Mouse (Mus musculus): Measurements from ENCODE around the gene Dpyd. TPM values are rescaled to one million over a fixed set of nuclear protein-coding genes. Genes with fewer than 3 reads are reported as not detected.

Dpyd gene
- polyA plus RNA-seq (2014; fragmentation: Nextera tagmentation; extraction: Ambion mirVana) = 3.0 and 4.6 TPM in 2 replicates

DNA sequence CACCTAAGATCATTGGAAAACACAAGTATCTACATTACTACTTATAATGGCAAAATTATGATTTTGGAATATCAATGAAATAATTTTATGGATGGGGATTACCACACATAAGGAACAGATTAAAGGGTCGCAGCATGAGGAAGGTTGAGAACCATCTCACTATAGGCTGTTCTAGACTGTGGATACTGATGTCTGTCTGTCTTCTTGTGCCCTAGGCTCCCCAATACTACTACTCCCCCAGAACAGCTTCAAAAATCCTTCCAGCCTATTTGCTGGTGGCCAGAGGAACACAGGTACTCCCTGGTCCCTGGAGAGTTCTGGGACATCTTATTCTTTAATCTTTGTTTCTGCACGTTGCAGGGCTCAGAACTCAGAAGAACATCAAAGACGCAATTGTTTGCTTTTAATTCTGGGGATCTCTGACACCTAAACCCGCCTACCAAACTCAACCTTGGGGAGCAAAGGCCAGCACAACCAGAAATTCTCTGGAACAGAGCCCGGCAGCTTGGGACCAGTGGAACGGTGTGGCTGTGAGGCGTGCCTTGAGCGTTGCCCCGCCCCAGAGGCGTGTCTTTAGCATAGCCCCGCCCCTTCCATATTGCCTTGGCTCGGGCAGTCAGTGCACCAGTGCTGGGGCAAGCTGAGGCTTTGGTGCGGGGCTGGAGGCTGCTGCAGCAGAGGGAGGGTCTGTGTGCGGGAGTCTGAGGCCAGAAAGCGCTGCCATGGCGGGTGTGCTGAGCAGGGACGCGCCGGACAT lies at the start of gene Dpyd:
Gene Dpyd, plus strand, starts transcription at position 576 of the 757 bp plus-strand sequence.
- H3K27ac ChIP-seq (ENCODE audit: low read depth, low read length) = no peak within 1 kb of the TSS
- ATAC-seq (peak; percentile 100), DNase-seq (ENCODE audit: low spot score) (peak; percentile 85)
- WGBS = 6% methylated on average over 19 of the region's 19 CpGs
- no peaks in the 10 kb centered on the region for H3K27me3 ChIP-seq (replicated peaks; ENCODE audit: control insufficient read depth, insufficient read depth, low read length)
- H3K9ac ChIP-seq (ENCODE audit: low read length) = peak within 1 kb of the TSS; percentile 57
- peak within 1 kb of the TSS; percentile 64 for H3K4me2 ChIP-seq (ENCODE audit: low read length)
- no peaks in the 10 kb centered on the region for H3K4me1 ChIP-seq (ENCODE audit: control insufficient read depth, insufficient read depth, low read length)
- H3K36me3 ChIP-seq (ENCODE audit: control insufficient read depth, insufficient read depth, low read length) = no peaks in the 10 kb centered on the region
- H3K9me3 ChIP-seq (replicated peaks; ENCODE audit: control insufficient read depth, low read length) = no peaks in the 10 kb centered on the region
- H3K4me3 ChIP-seq (ENCODE audit: low read depth, low read length) = peak within 1 kb of the TSS; percentile 44

DNA sequence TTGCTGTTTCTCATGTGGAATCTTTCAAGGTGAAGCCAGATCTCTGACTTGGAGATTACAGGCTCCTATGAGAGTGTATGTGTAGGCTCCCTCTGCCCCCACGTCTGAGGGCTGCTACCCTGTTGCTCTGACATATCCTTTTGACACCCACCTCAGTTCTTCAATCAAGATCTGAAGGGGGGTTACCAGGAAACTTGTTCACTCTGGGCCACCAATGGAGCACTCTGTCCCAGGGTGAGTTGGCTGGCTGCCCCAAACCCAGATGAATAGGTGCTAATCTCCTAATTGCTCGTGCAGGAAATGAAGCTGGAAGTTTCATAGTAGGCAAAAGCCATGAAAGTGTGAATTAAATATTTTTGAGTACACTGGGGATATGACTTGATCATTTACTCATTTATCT lies 24.3 kb upstream of the Dpyd start:
- H3K4me1 ChIP-seq (ENCODE audit: control insufficient read depth, insufficient read depth, low read length) = no peaks in the 10 kb centered on the region
- ATAC-seq (peak; percentile 37; the same call in 1 of the 2 replicates), DNase-seq (ENCODE audit: low spot score) (peak; percentile 24)
- H3K4me3 ChIP-seq (ENCODE audit: low read depth, low read length) = no peak overlapping the region
- no peaks in the 10 kb centered on the region for H3K9me3 ChIP-seq (replicated peaks; ENCODE audit: control insufficient read depth, low read length)
- H3K4me2 ChIP-seq (ENCODE audit: low read length) = no peak overlapping the region
- H3K27me3 ChIP-seq (replicated peaks; ENCODE audit: control insufficient read depth, insufficient read depth, low read length) = no peaks in the 10 kb centered on the region
- no peaks in the 10 kb centered on the region for H3K36me3 ChIP-seq (ENCODE audit: control insufficient read depth, insufficient read depth, low read length)
- H3K27ac ChIP-seq (ENCODE audit: low read depth, low read length) = no peak overlapping the region
- 1% methylated on average over 2 of the region's 2 CpGs for WGBS
- no peak overlapping the region for H3K9ac ChIP-seq (ENCODE audit: low read length)

DNA sequence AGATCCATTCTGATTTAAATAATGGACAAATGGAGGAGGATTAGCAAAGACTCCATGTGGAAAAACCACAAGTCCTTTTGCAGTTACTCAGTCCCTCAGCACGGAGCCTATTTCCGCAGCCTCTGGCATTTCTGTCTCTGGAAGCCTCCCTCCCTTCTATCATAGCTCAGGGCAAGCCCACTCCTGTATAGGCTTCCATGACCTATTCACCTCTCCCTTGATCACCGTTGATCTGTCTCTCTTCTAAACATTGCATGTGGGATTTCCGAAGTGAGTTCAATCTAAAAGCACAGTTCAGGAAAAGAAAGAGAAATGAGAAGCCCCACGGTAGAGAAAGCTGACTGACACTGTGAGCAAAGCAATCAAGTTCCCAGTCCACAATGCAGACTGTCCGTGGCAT lies 20.2 kb upstream of the Dpyd start:
- no peak overlapping the region for H3K4me2 ChIP-seq (ENCODE audit: low read length)
- no peak overlapping the region for H3K4me3 ChIP-seq (ENCODE audit: low read depth, low read length)
- H3K9me3 ChIP-seq (replicated peaks; ENCODE audit: control insufficient read depth, low read length) = no peaks in the 10 kb centered on the region
- H3K27me3 ChIP-seq (replicated peaks; ENCODE audit: control insufficient read depth, insufficient read depth, low read length) = no peaks in the 10 kb centered on the region
- WGBS = 58% methylated on average over 6 of the region's 6 CpGs
- no peak overlapping the region for H3K27ac ChIP-seq (ENCODE audit: low read depth, low read length)
- ATAC-seq (no peak; the same call in 1 of the 2 replicates), DNase-seq (ENCODE audit: low spot score) (peak; percentile 23)
- no peak overlapping the region for H3K9ac ChIP-seq (ENCODE audit: low read length)
- H3K36me3 ChIP-seq (ENCODE audit: control insufficient read depth, insufficient read depth, low read length) = no peaks in the 10 kb centered on the region
- no peaks in the 10 kb centered on the region for H3K4me1 ChIP-seq (ENCODE audit: control insufficient read depth, insufficient read depth, low read length)

- WGBS = 71% methylated on average over 4 of the region's 4 CpGs
- Histone ChIP-seq H3K4me1 (ENCODE audit: control insufficient read depth, insufficient read depth, low read length) (peaks cover 4% of the 10 kb centered on the region; the same call in 1 of the 2 replicates), H3K4me3 (ENCODE audit: low read depth, low read length) (no peak overlapping the region)
Observed at GRCm38 (mm10) chr3:118547551-118548210, 14.2 kb upstream of the Dpyd start.

GRCm38 (mm10) chr3:118557605-118558004 lies 4.3 kb upstream of the Dpyd start:
- Histone ChIP-seq H3K36me3 (ENCODE audit: control insufficient read depth, insufficient read depth, low read length) (no peaks in the 10 kb centered on the region), H3K27ac (ENCODE audit: low read depth, low read length) (no peak overlapping the region), H3K9ac (ENCODE audit: low read length) (no peak overlapping the region), H3K9me3 (replicated peaks; ENCODE audit: control insufficient read depth, low read length) (no peaks in the 10 kb centered on the region), H3K4me1 (ENCODE audit: control insufficient read depth, insufficient read depth, low read length) (no peaks in the 10 kb centered on the region), H3K27me3 (replicated peaks; ENCODE audit: control insufficient read depth, insufficient read depth, low read length) (no peaks in the 10 kb centered on the region), H3K4me2 (ENCODE audit: low read length) (no peak overlapping the region), H3K4me3 (ENCODE audit: low read depth, low read length) (no peak overlapping the region)
- no peak for ATAC-seq
- 76% methylated on average over 1 of the region's 1 CpGs for WGBS
- DNase-seq (ENCODE audit: low spot score) = no peak

More at GRCm38 (mm10) chr3:118547551-118548210, 14.2 kb upstream of the Dpyd start:
- no peaks in the 10 kb centered on the region for H3K27me3 ChIP-seq (replicated peaks; ENCODE audit: control insufficient read depth, insufficient read depth, low read length)
- ATAC-seq (no peak), DNase-seq (ENCODE audit: low spot score) (peak; percentile 30)
- no peak overlapping the region for H3K9ac ChIP-seq (ENCODE audit: low read length)
- H3K27ac ChIP-seq (ENCODE audit: low read depth, low read length) = peak overlapping the region; percentile 5; the same call in 1 of the 2 replicates
- no peaks in the 10 kb centered on the region for H3K9me3 ChIP-seq (replicated peaks; ENCODE audit: control insufficient read depth, low read length)
- H3K4me2 ChIP-seq (ENCODE audit: low read length) = no peak overlapping the region
- no peaks in the 10 kb centered on the region for H3K36me3 ChIP-seq (ENCODE audit: control insufficient read depth, insufficient read depth, low read length)

GRCm38 (mm10) chr3:118559936-118560335 lies 2.0 kb upstream of the Dpyd start:
- H3K27ac ChIP-seq (ENCODE audit: low read depth, low read length) = no peak overlapping the region
- no peaks in the 10 kb centered on the region for H3K4me1 ChIP-seq (ENCODE audit: control insufficient read depth, insufficient read depth, low read length)
- no peaks in the 10 kb centered on the region for H3K27me3 ChIP-seq (replicated peaks; ENCODE audit: control insufficient read depth, insufficient read depth, low read length)
- H3K4me2 ChIP-seq (ENCODE audit: low read length) = no peak overlapping the region
- H3K9me3 ChIP-seq (replicated peaks; ENCODE audit: control insufficient read depth, low read length) = no peaks in the 10 kb centered on the region
- no peak overlapping the region for H3K9ac ChIP-seq (ENCODE audit: low read length)
- no peak overlapping the region for H3K4me3 ChIP-seq (ENCODE audit: low read depth, low read length)
- H3K36me3 ChIP-seq (ENCODE audit: control insufficient read depth, insufficient read depth, low read length) = no peaks in the 10 kb centered on the region
- DNase-seq (ENCODE audit: low spot score) (no peak), ATAC-seq (no peak)
- WGBS = 86% methylated on average over 2 of the region's 2 CpGs

DNA sequence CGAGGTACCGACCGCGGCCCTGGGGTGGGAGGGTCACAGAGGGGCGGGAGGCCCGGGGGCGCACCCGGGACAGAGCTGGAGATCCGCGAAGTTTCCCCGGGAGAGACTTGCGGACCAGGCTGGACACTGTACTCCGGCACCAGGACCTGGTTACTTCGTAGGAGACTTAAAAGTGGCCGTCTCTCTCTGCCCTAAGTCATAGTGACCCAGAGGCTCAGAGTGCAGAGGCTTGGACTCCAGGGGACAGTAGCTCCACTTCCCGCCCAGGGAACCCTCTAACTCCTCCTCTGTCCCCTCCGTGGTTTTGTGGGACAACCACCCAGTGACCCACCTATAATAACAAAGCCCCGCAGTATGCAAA lies 362 bp downstream of the Dpyd start:
- no peaks in the 10 kb centered on the region for H3K27me3 ChIP-seq (replicated peaks; ENCODE audit: control insufficient read depth, insufficient read depth, low read length)
- no peaks in the 10 kb centered on the region for H3K4me1 ChIP-seq (ENCODE audit: control insufficient read depth, insufficient read depth, low read length)
- no peaks in the 10 kb centered on the region for H3K9me3 ChIP-seq (replicated peaks; ENCODE audit: control insufficient read depth, low read length)
- ATAC-seq (peak; percentile 58), DNase-seq (ENCODE audit: low spot score) (peak; percentile 17)
- peak overlapping the region; percentile 57 for H3K9ac ChIP-seq (ENCODE audit: low read length)
- no peaks in the 10 kb centered on the region for H3K36me3 ChIP-seq (ENCODE audit: control insufficient read depth, insufficient read depth, low read length)
- no peak overlapping the region for H3K27ac ChIP-seq (ENCODE audit: low read depth, low read length)
- H3K4me2 ChIP-seq (ENCODE audit: low read length) = peak overlapping the region; percentile 64
- H3K4me3 ChIP-seq (ENCODE audit: low read depth, low read length) = peak overlapping the region; percentile 44
- 0% methylated on average over 16 of the region's 18 CpGs for WGBS

- H3K27ac ChIP-seq (ENCODE audit: low read depth, low read length) = no peak overlapping the region
- H3K9me3 ChIP-seq (replicated peaks; ENCODE audit: control insufficient read depth, low read length) = no peaks in the 10 kb centered on the region
- H3K27me3 ChIP-seq (replicated peaks; ENCODE audit: control insufficient read depth, insufficient read depth, low read length) = no peaks in the 10 kb centered on the region
- no peaks in the 10 kb centered on the region for H3K36me3 ChIP-seq (ENCODE audit: control insufficient read depth, insufficient read depth, low read length)
- no peak overlapping the region for H3K4me3 ChIP-seq (ENCODE audit: low read depth, low read length)
- ATAC-seq (no peak), DNase-seq (ENCODE audit: low spot score) (no peak)
- 82% methylated on average over 5 of the region's 5 CpGs for WGBS
- H3K4me1 ChIP-seq (ENCODE audit: control insufficient read depth, insufficient read depth, low read length) = no peaks in the 10 kb centered on the region
- H3K4me2 ChIP-seq (ENCODE audit: low read length) = no peak overlapping the region
- H3K9ac ChIP-seq (ENCODE audit: low read length) = no peak overlapping the region
Observed at GRCm38 (mm10) chr3:118566779-118567178, 4.8 kb downstream of the Dpyd start.

DNA sequence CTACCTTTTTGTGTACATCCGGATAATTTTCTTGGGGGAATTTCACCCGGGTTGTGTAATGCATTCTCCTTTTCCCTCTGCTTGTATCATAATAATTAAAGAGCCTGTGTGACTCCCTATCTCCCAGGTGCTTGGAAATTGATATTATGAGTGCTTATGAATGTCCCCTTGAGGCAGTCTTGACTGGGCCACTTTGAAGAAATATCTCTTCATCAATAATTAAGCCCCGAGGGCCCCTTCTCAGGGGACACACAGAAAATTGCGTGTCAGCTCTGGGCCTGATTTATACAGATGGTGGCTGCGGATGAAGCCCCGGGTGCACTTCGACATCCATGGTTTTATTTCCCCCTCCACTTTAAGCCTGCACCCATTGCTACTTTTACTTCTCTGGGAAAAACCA lies 8.3 kb downstream of the Dpyd start:
- H3K9ac ChIP-seq (ENCODE audit: low read length) = no peak overlapping the region
- H3K9me3 ChIP-seq (replicated peaks; ENCODE audit: control insufficient read depth, low read length) = no peaks in the 10 kb centered on the region
- no peak for DNase-seq (ENCODE audit: low spot score)
- WGBS = 76% methylated on average over 7 of the region's 7 CpGs
- H3K27me3 ChIP-seq (replicated peaks; ENCODE audit: control insufficient read depth, insufficient read depth, low read length) = no peaks in the 10 kb centered on the region
- H3K4me3 ChIP-seq (ENCODE audit: low read depth, low read length) = no peak overlapping the region
- H3K4me1 ChIP-seq (ENCODE audit: control insufficient read depth, insufficient read depth, low read length) = no peaks in the 10 kb centered on the region
- H3K4me2 ChIP-seq (ENCODE audit: low read length) = no peak overlapping the region
- H3K36me3 ChIP-seq (ENCODE audit: control insufficient read depth, insufficient read depth, low read length) = no peaks in the 10 kb centered on the region
- no peak overlapping the region for H3K27ac ChIP-seq (ENCODE audit: low read depth, low read length)
- no peak for ATAC-seq

Measured in forebrain, embryonic 14.5 days (tissue).